Mouse (Mus musculus) heart, adult 2 months (tissue): Measurements from ENCODE around the gene Gm37240. TPM values are rescaled to one million over a fixed set of nuclear protein-coding genes. Genes with fewer than 3 reads are reported as not detected.

Experiments
- DNase-seq, 2 experiments: peaks; one replicate each; pipeline ENCODE4 v3.0.0; 2021
- H3K27ac ChIP-seq: fragments of 200-600 bp; 2 replicates; pipeline ENCODE4 v1.8.1; 2022
- H3K27me3 ChIP-seq: fragments of 200-500 bp; 2 replicates; pipeline ENCODE4 v1.6.1; 2012; ENCODE audit warnings: mild to moderate bottlenecking, low read length, inconsistent platforms, mixed read lengths; ENCODE audit not compliant: control insufficient read depth, insufficient read depth
- H3K36me3 ChIP-seq: fragments of 200-500 bp; 2 replicates; pipeline ENCODE4 v1.6.1; 2012; ENCODE audit warnings: low read length, inconsistent platforms; ENCODE audit not compliant: control insufficient read depth, insufficient read depth
- H3K4me1 ChIP-seq: fragments of 200-500 bp; 2 replicates; pipeline ENCODE4 v1.6.1; 2011; ENCODE audit warnings: low read length; ENCODE audit not compliant: control insufficient read depth, insufficient read depth
- H3K4me3 ChIP-seq: fragments of 200-600 bp; 2 replicates; pipeline ENCODE4 v1.8.1; 2022
- H3K79me2 ChIP-seq: fragments of 200-500 bp; replicated peaks from 2 replicates; pipeline ENCODE4 v1.6.1; 2012; ENCODE audit warnings: mild to moderate bottlenecking, inconsistent platforms, low read length, moderate library complexity, mixed read lengths; ENCODE audit not compliant: control insufficient read depth, insufficient read depth
- H3K9ac ChIP-seq: fragments of 200-500 bp; 2 replicates; pipeline ENCODE4 v1.6.1; 2012; ENCODE audit warnings: low read depth, mild to moderate bottlenecking, control low read depth, inconsistent platforms, low read length, mixed read lengths
- CTCF ChIP-seq: fragments of 200-600 bp; IDR thresholded peaks from 2 replicates; pipeline ENCODE4 v1.8.1; 2022; ENCODE audit warnings: antibody characterized with exemption, mild to moderate bottlenecking, moderate library complexity
- EP300 ChIP-seq: fragments of 200-500 bp; IDR thresholded peaks from 2 replicates; pipeline ENCODE4 v1.6.1; 2011; ENCODE audit warnings: low read depth, low read length, control low read depth; ENCODE audit not compliant: insufficient read depth
- POLR2A ChIP-seq: fragments of 200-500 bp; IDR thresholded peaks from 2 replicates; pipeline ENCODE4 v1.6.1; 2011; ENCODE audit warnings: mild to moderate bottlenecking, low read depth, low read length, control low read depth; ENCODE audit not compliant: insufficient read depth
- WGBS: fragments of 180-500 bp; shearing (Covaris S2); methylation state at CpG from one replicate; pipeline ENCODE4 v1.1.7; 2018; 5-methylcytosine and 5-hydroxymethylcytosine counted together
- intact Hi-C: fragments of 180-260 bp; cut with DNase I; formaldehyde crosslinking; loops from one replicate; pipeline ENCODE4 v1.15.1; 2025
- polyA plus RNA-seq: library from polyadenylated mRNA; depleted of rRNA; stranded (reverse); fragments of >200 nt; gene quantifications from 2 replicates; pipeline ENCODE4 v1.2.3, GENCODE M21; 2012
- total RNA-seq, 2 experiments: library from RNA; stranded (reverse); gene quantifications; 2 replicates each; pipeline ENCODE4 v1.2.3; 2021

Gene Gm37240
- total and polyA plus RNA-seq, 3 experiments = 25.0 to 45.3 (median 36.6) TPM

DNA sequence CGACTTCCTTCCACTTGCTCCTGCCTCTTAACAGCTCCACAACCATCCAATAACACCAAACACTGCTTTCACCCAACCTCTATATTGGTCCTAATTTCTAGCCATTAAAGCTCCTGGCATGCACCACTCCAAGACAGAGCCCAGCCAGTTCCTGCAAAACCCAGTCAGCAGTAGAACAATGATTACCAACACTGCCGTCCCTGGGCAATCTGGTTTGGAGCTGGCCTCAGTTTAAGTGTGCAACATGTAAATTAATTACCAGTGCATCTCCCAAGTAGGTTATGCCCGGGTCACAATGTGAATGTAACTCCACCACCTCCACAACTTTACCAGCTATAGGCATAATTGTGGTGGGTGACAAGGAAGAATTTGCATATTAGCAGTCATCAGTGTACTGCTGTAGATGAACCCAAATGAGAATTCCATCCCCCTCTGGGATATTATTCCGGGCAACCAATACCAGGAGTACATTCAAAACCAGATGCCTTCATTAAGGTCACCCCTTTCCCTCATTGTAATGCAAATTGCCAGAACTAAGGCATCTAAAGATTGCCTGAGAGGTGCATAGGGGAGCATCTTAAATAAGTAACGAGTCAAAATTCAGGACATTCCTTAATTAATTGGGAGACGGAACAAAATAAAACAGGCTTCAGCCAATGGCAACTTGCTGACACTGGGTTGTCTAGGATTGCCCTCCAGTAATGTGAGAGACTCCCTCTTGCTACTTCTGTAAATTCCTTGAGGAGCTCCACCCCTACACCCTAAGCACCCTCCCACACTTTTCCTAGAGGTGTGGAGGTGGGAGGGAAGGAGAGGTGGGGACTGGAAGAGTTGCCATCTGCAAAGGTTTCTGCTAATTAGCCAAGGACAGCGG lies 549.2 kb downstream of the Gm37240 start:
- Histone ChIP-seq H3K4me1 (no peaks in the 10 kb centered on the region), H3K4me3 (no peak overlapping the region), H3K9ac (no peak overlapping the region), H3K79me2 (no peaks in the 10 kb centered on the region), H3K27me3 (no peaks in the 10 kb centered on the region), H3K27ac (peak overlapping the region; percentile 79), H3K36me3 (0 out of 2 replicates have a peak, but pooled peaks cover 2% of the 10 kb centered on the region)
- TF ChIP-seq EP300 (no peak), POLR2A (no peak), CTCF (no peak)
- 85% methylated on average over 7 of the region's 7 CpGs for WGBS
- no peak for DNase-seq
- intact Hi-C loops = loop anchor here (2.0 to 10.0 kb wide), 3 partner anchors 65 to 411 kb away; no protein-coding TSS in a partner anchor

GRCm38 (mm10) chr3:85335517-85335916 lies 551.8 kb downstream of the Gm37240 start:
- Histone ChIP-seq H3K4me1 (no peaks in the 10 kb centered on the region), H3K4me3 (no peak overlapping the region), H3K27me3 (no peaks in the 10 kb centered on the region), H3K36me3 (0 out of 2 replicates have a peak, but pooled peaks cover 2% of the 10 kb centered on the region), H3K27ac (no peak overlapping the region), H3K79me2 (no peaks in the 10 kb centered on the region), H3K9ac (no peak overlapping the region)
- TF ChIP-seq POLR2A (no peak), CTCF (no peak), EP300 (no peak)
- 93% methylated on average over 1 of the region's 1 CpGs for WGBS
- DNase-seq = no peak
- intact Hi-C loops = loop anchor here (5.0 to 10.0 kb wide), 2 partner anchors 121 to 408 kb away; no protein-coding TSS in a partner anchor

GRCm38 (mm10) chr3:85332276-85332675 lies 555.0 kb downstream of the Gm37240 start:
- WGBS = 75% methylated on average over 4 of the region's 4 CpGs
- Histone ChIP-seq H3K27ac (no peak overlapping the region), H3K27me3 (no peaks in the 10 kb centered on the region), H3K4me1 (no peaks in the 10 kb centered on the region), H3K9ac (no peak overlapping the region), H3K4me3 (no peak overlapping the region), H3K79me2 (no peaks in the 10 kb centered on the region), H3K36me3 (no peaks in the 10 kb centered on the region)
- intact Hi-C loops = loop anchor here (10.0 kb wide), 1 partner anchor 117 kb away; no protein-coding TSS in a partner anchor
- TF ChIP-seq EP300 = no peak
- no peak for TF ChIP-seq CTCF
- no peak for TF ChIP-seq POLR2A
- DNase-seq = no peak

- no peak for DNase-seq
- intact Hi-C loops = no loop called here
- no peaks in the 10 kb centered on the region for H3K36me3 ChIP-seq
- no peaks in the 10 kb centered on the region for H3K79me2 ChIP-seq
- H3K4me1 ChIP-seq = no peaks in the 10 kb centered on the region
- no peak overlapping the region for H3K9ac ChIP-seq
- no peaks in the 10 kb centered on the region for H3K27me3 ChIP-seq
- WGBS = 82% methylated on average over 5 of the region's 5 CpGs
- no peak overlapping the region for H3K27ac ChIP-seq
- TF ChIP-seq EP300 (no peak), POLR2A (no peak), CTCF (no peak)
- no peak overlapping the region for H3K4me3 ChIP-seq
Measured at GRCm38 (mm10) chr3:85318256-85318655, 569.1 kb downstream of the Gm37240 start.

GRCm38 (mm10) chr3:85317306-85317705 lies 570.0 kb downstream of the Gm37240 start:
- Histone ChIP-seq H3K9ac (no peak overlapping the region), H3K36me3 (no peaks in the 10 kb centered on the region), H3K27ac (no peak overlapping the region), H3K4me1 (no peaks in the 10 kb centered on the region), H3K4me3 (no peak overlapping the region), H3K79me2 (no peaks in the 10 kb centered on the region), H3K27me3 (no peaks in the 10 kb centered on the region)
- intact Hi-C loops = no loop called here
- no peak for DNase-seq
- WGBS = 95% methylated on average over 4 of the region's 4 CpGs
- TF ChIP-seq EP300 (no peak), POLR2A (no peak)

DNA sequence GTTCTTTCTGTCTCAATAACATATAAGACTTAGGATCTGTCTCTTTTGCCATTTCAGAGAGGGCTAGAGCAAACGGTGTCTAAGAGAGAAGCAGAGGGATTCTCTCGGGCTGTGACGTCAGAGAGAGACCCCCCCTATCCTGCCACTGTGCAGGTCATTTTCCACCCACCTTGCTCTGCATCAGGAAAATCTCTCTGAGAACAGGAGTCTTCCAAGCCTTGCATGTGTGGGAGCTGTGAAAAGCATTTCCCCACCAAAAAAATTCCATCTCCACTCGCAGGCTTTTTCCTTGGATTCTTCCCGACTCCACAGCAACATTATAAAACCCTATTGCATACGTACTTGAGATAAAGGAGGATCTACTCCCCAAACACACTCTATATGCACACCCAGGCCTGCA lies 572.4 kb downstream of the Gm37240 start:
- Histone ChIP-seq H3K4me3 (no peak overlapping the region), H3K27me3 (no peaks in the 10 kb centered on the region), H3K27ac (no peak overlapping the region), H3K79me2 (no peaks in the 10 kb centered on the region), H3K36me3 (no peaks in the 10 kb centered on the region), H3K4me1 (no peaks in the 10 kb centered on the region), H3K9ac (no peak overlapping the region)
- no peak for DNase-seq
- WGBS = 57% methylated on average over 6 of the region's 6 CpGs
- TF ChIP-seq EP300 (no peak), POLR2A (no peak), CTCF (no peak)
- intact Hi-C loops = no loop called here
